Mouse (Mus musculus) spleen, adult 18-20 months (tissue): ENCODE results near the gene Acap3.

Experiments
- DNase-seq, 2 experiments: peaks; one replicate each; pipeline ENCODE4 v3.0.0; 2022; ENCODE audit warnings: mixed read lengths in 2 of 2

Acap3 gene

DNA sequence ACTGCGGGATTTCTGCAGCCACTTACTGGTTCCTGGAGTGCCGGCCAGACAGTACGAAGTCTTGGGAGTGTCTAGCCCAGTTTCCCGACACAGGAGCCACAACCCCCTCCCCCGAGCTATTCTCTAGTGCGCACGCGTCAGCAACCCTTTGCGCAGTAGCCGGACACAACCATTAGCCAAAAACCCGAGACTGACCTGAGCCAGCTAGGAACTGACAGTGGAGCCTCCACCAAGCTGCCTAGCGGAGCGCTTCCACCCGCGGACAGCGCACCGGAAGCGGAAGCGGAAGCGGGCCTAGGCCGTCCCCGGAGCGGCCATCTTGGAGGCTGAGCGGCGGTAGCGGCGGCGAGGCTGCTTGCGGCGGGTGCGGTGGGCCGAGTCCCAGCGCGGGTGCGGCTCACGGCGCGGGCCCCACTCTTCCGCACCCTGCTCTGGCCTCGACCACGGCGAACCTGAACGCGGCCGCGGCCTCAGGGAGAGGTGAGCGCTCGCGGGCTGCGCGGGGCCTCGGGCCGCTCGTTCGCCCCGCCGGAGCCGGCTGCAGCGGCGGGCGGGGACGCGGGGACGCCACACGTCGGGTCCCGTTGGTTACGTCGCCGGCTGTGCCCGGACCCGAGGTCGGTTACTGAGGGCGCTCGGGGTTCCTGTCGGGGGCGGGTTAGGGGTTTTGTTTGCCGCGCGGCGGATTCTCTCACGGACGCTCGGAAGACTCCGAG is 52.1 kb downstream of the Acap3 start, which contains the start of gene Ube2j2:
Gene Ube2j2, plus strand, starts transcription at position 298 of the 716 bp plus-strand sequence.
- DNase-seq = peak; percentile 86 to 94

- DNase-seq = peak in 1 of 2 experiments; percentile 12
These were observed 52.6 kb downstream of the Acap3 start for GRCm38 (mm10) chr4:155944271-155944670.

GRCm38 (mm10) chr4:155947094-155947493 is 55.5 kb downstream of the Acap3 start:
- DNase-seq = no peak

- no peak for DNase-seq
These were observed 63.9 kb downstream of the Acap3 start for GRCm38 (mm10) chr4:155955491-155955890.
